Mouse (Mus musculus): ENCODE results near the gene Car3.

Car3 gene

GRCm38 (mm10) chr3:14876325-14876918 is 13.1 kb downstream of the Car3 start:
- DNase-seq (ENCODE audit: low spot score) = no peak

DNA sequence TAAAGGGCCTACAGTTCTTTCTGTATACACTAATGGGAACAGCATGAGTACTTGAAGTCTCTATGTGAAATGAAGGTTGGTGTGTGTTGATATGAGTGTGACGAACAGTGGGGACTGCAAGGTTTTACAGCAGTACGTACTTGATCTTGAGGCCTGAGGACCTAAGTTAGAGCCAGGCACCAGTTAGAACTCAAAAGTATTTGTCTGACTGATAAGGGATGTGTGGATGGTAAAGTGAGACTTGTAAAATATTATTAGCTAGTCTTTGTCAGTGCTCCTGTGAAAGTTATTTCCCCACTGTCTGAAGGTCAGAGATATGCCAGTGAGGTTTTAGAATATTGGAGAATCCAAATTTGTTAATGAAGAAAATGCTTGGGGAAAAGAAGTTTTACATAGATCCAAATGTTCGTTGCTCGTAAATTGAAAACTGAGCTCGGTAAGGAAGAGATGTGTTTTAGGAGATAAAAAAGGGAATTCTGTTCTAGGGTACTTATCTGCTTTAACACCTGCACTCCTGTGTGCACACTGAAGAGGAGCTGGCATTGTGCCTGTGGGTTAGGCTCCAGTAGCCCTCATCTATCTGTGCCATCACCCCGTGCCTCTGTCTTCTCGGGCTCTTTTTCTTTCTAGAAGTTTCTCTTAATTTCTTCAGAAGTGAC is 14.1 kb downstream of the Car3 start:
- DNase-seq (ENCODE audit: low spot score) = no peak

- no peak for DNase-seq (ENCODE audit: low spot score)
These were observed 15.5 kb downstream of the Car3 start for GRCm38 (mm10) chr3:14878749-14879223.

- no peak for DNase-seq (ENCODE audit: low spot score)
These were observed 16.0 kb downstream of the Car3 start for GRCm38 (mm10) chr3:14879293-14879692.

DNA sequence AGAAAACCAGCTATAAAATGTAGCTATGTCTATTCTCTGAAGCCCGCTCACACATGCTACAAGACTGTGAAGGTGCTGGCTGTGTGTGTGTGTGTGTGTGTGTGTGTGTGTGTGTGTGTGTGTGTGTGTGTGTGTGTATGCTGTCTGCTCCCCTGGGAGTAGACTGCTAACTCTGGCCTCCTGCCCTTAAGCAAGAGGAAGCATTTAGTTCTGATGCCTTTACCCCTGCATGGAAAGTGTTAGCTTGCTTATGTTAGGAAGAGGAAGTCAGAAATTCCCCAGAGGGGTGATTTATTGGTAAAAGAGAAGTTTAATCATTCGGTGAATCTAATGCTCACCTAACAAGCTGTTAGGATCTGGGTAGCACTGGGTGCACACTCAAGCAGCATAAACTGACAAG is 17.0 kb downstream of the Car3 start:
- DNase-seq (ENCODE audit: low spot score) = no peak

DNA sequence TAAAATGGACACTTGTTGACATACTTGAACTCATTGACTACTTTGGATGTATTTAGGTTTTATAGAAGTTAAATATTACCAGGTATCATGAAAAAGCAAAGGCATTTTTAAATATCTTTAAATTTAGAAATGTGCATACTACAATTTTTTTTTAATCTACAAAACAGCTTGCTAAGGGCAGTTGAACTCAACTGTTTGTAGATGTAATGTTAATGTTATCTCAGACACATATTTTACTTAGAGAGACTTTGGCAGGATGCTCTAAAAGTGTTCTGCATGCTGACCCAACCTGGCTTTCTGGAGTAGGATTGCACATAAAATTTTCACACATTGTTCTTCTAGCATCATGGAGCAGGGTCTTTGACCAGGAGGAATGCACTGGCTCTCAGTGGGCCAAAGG is 18.7 kb downstream of the Car3 start:
- no peak for DNase-seq (ENCODE audit: low spot score)

- no peak for DNase-seq (ENCODE audit: low spot score)
These were observed 19.4 kb downstream of the Car3 start for GRCm38 (mm10) chr3:14882756-14883155.

DNA sequence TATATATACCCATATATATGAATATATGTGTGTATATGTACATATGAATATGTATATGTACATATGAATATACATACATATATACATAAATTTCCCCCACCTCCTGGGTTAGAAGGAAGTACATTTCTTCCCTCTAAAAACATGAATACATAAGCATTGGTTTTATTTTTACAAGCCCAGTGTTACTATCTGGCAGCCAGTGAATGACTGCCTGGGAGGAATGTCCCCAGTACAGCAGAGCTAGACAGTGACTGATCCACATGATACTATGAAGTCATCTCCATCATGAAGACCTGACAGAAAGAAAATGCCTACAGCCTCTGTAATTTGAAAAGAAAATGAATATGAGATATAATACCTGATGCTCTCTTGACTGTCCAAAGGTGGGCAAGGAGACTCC is 21.5 kb downstream of the Car3 start:
- no peak for DNase-seq (ENCODE audit: low spot score)

- DNase-seq (ENCODE audit: low spot score) = no peak
These were observed 23.1 kb downstream of the Car3 start, which contains the start of gene Car2 for GRCm38 (mm10) chr3:14886102-14887098. TSS of gene Car2 (plus strand) at chr3:14886273.

GRCm38 (mm10) chr3:14887134-14887666 is 23.9 kb downstream of the Car3 start:
- no peak for DNase-seq (ENCODE audit: low spot score)

- no peak for DNase-seq (ENCODE audit: low spot score)
These were observed 24.5 kb downstream of the Car3 start for GRCm38 (mm10) chr3:14887686-14888295.

DNA sequence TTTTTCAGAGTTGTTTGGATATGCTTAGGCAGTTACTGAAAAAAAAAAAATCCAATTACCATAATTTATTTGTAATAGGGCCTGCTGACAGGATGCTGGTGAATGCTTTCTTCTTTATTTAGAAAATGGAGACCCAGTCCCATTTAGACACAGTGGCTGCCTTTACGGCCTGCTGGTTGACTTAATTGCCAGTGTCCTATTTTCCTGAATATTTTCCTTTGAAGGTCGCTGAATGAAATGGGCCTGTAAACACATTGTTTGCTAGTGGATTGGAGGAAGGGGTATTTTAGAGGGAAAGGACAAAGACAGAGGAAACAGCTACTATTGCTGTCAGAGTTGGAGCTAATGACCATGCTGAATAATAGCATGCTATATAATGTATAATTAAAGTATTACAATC is 25.2 kb downstream of the Car3 start:
- no peak for DNase-seq (ENCODE audit: low spot score)

DNA sequence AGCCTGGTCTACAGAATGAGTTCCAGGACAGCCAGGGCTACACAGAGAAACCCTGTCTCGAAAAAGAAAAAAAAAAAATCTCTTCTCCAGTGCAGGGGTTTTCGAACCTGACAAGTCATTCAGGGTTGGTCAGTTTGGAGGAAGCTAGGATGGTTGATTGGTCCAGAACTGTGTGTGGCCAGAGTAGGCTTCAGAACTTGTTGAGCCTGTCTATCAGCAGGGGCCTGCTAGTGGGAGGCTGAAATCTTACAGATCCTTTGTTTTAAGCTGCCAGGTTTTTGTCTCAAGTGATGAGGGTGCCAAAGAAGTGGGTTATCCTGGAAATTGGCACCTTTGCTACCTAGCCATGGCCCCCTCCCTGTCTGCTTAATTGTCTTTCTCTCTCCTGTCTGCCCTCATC is 25.8 kb downstream of the Car3 start:
- no peak for DNase-seq (ENCODE audit: low spot score)

- DNase-seq (ENCODE audit: low spot score) = no peak
These were observed 26.6 kb downstream of the Car3 start for GRCm38 (mm10) chr3:14889716-14890409.

DNA sequence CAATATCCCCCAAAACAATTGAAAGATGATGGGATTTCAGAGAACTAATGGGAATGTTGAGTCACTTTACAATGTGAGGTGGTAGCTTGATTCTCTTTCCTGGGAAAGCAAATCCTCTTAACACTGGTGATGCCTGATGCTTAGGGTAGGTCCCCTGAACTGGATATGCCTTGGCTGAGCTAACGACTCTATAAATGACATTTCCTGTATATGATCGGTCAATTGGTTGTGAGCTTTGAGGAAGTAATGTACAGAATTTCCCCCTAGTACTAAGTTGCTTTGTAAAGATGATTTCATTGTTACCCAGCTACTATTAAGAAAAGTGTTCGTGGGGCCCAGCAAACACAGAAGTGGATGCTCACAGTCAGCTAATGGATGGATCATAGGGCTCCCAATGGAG is 29.7 kb downstream of the Car3 start:
- DNase-seq (ENCODE audit: low spot score) = no peak

- DNase-seq (ENCODE audit: low spot score) = no peak
These were observed 30.4 kb downstream of the Car3 start for GRCm38 (mm10) chr3:14893700-14894099.

- DNase-seq (ENCODE audit: low spot score) = no peak
These were observed 32.0 kb downstream of the Car3 start for GRCm38 (mm10) chr3:14895333-14895732.

DNA sequence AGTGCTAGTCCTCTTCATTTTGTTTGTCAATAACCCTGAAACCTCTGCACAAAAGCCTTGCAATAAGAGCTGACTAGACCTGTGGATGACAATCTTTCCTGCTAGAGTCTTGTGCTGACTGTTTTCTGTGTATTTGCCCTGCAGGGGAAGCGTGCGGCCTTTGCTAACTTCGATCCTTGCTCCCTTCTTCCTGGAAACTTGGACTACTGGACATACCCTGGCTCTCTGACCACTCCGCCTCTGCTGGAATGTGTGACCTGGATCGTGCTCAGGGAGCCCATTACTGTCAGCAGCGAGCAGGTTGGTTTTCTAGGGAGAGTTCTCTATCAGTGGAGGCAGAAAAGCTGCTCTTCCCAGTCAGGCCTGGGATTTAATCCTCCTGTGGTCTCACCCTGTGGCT is 34.5 kb downstream of the Car3 start:
- DNase-seq (ENCODE audit: low spot score) = no peak

DNA sequence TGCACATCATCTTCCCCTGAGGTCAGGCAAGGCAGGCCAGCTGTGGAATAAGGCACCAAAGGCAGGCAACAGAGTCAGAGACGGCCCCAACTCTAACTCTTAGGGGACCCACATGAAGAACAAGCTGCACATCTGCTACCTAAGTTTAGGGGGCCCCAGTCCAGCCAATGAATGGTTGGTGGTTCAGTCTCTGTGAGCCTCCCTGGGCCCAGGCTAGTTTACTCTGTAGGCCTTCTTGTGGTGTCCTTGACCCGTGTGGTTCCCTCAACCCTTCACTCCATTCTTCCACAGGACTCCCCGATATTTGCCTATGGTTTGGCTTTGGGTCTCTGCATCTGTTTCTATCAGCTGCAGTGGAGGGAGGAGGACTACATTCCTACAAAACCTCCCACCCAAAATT is 40.1 kb downstream of the Car3 start:
- DNase-seq (ENCODE audit: low spot score) = no peak

DNA sequence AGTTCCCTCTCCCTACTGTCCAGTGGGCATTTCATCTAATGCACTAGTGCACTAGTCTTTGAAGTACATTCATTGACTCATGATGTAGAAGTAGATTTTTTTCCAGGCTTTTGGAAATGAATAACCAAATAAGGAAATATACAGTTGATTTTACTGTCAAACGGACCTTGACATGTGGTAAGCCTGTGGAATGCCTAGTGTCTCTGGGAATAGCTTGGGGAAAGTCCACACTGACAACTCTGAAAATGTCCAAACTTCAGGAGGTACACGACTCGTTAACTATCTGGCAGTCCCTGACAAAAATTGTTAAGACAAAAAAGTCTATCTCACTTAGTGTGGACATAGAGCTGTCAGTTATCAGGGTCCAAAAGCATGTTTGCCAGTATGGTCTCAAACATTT is 40.9 kb downstream of the Car3 start:
- DNase-seq (ENCODE audit: low spot score) = no peak

DNA sequence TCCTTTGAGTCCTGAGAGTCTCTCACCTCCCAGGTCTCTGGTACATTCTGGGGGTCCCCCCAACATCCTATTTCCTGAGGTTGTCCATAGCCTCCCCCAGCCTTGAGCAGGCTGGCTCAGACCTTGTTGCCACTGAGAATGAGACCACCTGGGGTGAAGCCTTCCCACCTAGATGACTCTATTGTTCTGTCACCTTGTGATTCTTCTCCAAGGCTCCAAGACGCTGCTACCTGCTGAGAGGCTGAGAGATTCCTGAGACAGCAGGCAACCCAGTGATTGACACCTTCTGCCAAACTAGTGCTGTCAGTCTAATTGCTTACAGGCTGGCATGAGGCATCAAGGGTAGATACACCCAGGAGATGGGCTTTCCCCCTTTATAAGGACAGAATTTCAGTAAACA is 44.0 kb downstream of the Car3 start:
- no peak for DNase-seq (ENCODE audit: low spot score)

Data from MN1 (cell line).